ENCODE assay signal across 8 mouse cellular contexts in genomic region chr5:139331742-139332141, GRCm38 (mm10). TPM values are rescaled to one million over a fixed set of nuclear protein-coding genes. Genes with fewer than 3 reads are reported as not detected.
DNase-seq lines count a peak whose midpoint lies in the region; ATAC-seq and TF ChIP-seq lines count a peak whose summit lies in the region.

No protein-coding gene starts in this region.

- no peaks in the 10 kb centered on the region for H3K9me3 ChIP-seq in forebrain, embryonic 13.5 days (replicated peaks)
- no peaks in the 10 kb centered on the region for H3K9me3 ChIP-seq in hindbrain, embryonic 16.5 days (ENCODE audit: control insufficient read depth, low read length)
- no peaks in the 10 kb centered on the region for H3K9me3 ChIP-seq in stomach, embryonic 14.5 days (ENCODE audit: control insufficient read depth, low read depth, low read length)

- H3K27me3 ChIP-seq in heart, adult 2 months (ENCODE audit: control insufficient read depth, insufficient read depth, low read length), result no peaks in the 10 kb centered on the region
- H3K27me3 ChIP-seq in forebrain, embryonic 13.5 days, result peaks cover 7% of the 10 kb centered on the region
- H3K27me3 ChIP-seq in hindbrain, embryonic 16.5 days (replicated peaks; ENCODE audit: control insufficient read depth, insufficient read depth, low read length), result no peaks in the 10 kb centered on the region; the same call in 1 of the 2 replicates
- H3K27me3 ChIP-seq in stomach, embryonic 14.5 days (ENCODE audit: control insufficient read depth, insufficient read depth, low read length), result no peaks in the 10 kb centered on the region

- peak; percentile 69 to 87 for DNase-seq in heart, adult 2 months
- DNase-seq in heart, postnatal 25 days (ENCODE audit: low spot score), result no peak
- peak; percentile 75 for DNase-seq in c-Kit-positive CD71-positive TER-119-negative erythroid progenitor cells, embryonic 14.5 days (ENCODE audit: low read depth)
- peak; percentile 79 to 85 for DNase-seq in left cerebral cortex, postnatal 14 days (ENCODE audit: low spot score in 2 of 2)
- DNase-seq in monocyte, adult 2 months (ENCODE audit: low read depth in 1 of 2, low spot score in 2 of 2), result peak; percentile 52 to 74

- H3K36me3 ChIP-seq in heart, adult 2 months (ENCODE audit: control insufficient read depth, insufficient read depth, low read length), result no peaks in the 10 kb centered on the region
- peaks cover 24% of the 10 kb centered on the region for H3K36me3 ChIP-seq in forebrain, embryonic 13.5 days (ENCODE audit: poor library complexity, severe bottlenecking)
- H3K36me3 ChIP-seq in hindbrain, embryonic 16.5 days (ENCODE audit: control insufficient read depth, insufficient read depth, low read length), result peaks cover 14% of the 10 kb centered on the region
- H3K36me3 ChIP-seq in stomach, embryonic 14.5 days (ENCODE audit: control insufficient read depth, insufficient read depth, low read length), result peaks cover 6% of the 10 kb centered on the region

- H3K4me2 ChIP-seq in forebrain, embryonic 13.5 days, result no peak overlapping the region
- no peak overlapping the region for H3K4me2 ChIP-seq in hindbrain, embryonic 16.5 days (ENCODE audit: low read length)
- no peak overlapping the region for H3K4me2 ChIP-seq in stomach, embryonic 14.5 days (replicated peaks; ENCODE audit: low read depth, low read length)

- no peaks in the 10 kb centered on the region for H3K79me2 ChIP-seq in heart, adult 2 months (replicated peaks; ENCODE audit: control insufficient read depth, insufficient read depth, low read length)

- TF ChIP-seq POLR2A in heart, adult 2 months (IDR thresholded peaks at IDR 0.05; ENCODE audit: insufficient read depth, low read depth, low read length), result no peak

- no peak overlapping the region for H3K4me3 ChIP-seq in heart, adult 2 months
- H3K4me3 ChIP-seq in forebrain, embryonic 13.5 days, result no peak overlapping the region
- no peak overlapping the region for H3K4me3 ChIP-seq in hindbrain, embryonic 16.5 days (ENCODE audit: low read length)
- H3K4me3 ChIP-seq in stomach, embryonic 14.5 days (ENCODE audit: low read depth, low read length), result no peak overlapping the region

- TF ChIP-seq EP300 in heart, adult 2 months (IDR thresholded peaks at IDR 0.05; ENCODE audit: insufficient read depth, low read depth, low read length), result 0 out of 2 replicates have a peak, but pooled peaks have one; percentile 40

- ATAC-seq in forebrain, embryonic 13.5 days, result 0 out of 2 replicates have a peak, but pooled peaks have one; percentile 8
- 0 out of 2 replicates have a peak, but pooled peaks have one; percentile 26 for ATAC-seq in hindbrain, embryonic 16.5 days
- 0 out of 2 replicates have a peak, but pooled peaks have one; percentile 21 for ATAC-seq in stomach, embryonic 14.5 days (ENCODE audit: insufficient number of reproducible peaks, insufficient read depth, low FRiP score, low read depth)

- intact Hi-C loops in heart, adult 2 months (cut with DNase I), result loop anchor here (1.0 kb wide), 1 partner anchor 174 kb away; no protein-coding TSS in a partner anchor
- intact Hi-C loops in heart, postnatal 25 days (cut with DNase I), result loop anchor here (1.0 to 2.0 kb wide), 2 partner anchors 24 to 173 kb away; no protein-coding TSS in a partner anchor
- intact Hi-C loops in left cerebral cortex, postnatal 14 days (cut with DNase I), result loop anchor here (10.0 kb wide), 1 partner anchor 423 kb away; no protein-coding TSS in a partner anchor

- no peak overlapping the region for H3K9ac ChIP-seq in heart, adult 2 months (ENCODE audit: low read depth, low read length)
- no peak overlapping the region for H3K9ac ChIP-seq in forebrain, embryonic 13.5 days
- no peak overlapping the region for H3K9ac ChIP-seq in hindbrain, embryonic 16.5 days (ENCODE audit: low read depth, low read length)
- H3K9ac ChIP-seq in stomach, embryonic 14.5 days (replicated peaks; ENCODE audit: low read depth, low read length), result no peak overlapping the region

- peak; percentile 97 for TF ChIP-seq CTCF in heart, adult 2 months (IDR thresholded peaks at IDR 0.05)

- no peak overlapping the region for H3K27ac ChIP-seq in heart, adult 2 months
- no peak overlapping the region for H3K27ac ChIP-seq in forebrain, embryonic 13.5 days
- H3K27ac ChIP-seq in hindbrain, embryonic 16.5 days (ENCODE audit: low read depth, low read length), result no peak overlapping the region
- peak overlapping the region; percentile 77; the same call in 1 of the 2 replicates for H3K27ac ChIP-seq in stomach, embryonic 14.5 days (ENCODE audit: low read length)

- 23% methylated on average over 8 of the region's 8 CpGs for WGBS in heart, adult 2 months
- WGBS in forebrain, embryonic 13.5 days, result 23% methylated on average over 8 of the region's 8 CpGs
- 20% methylated on average over 8 of the region's 8 CpGs for WGBS in hindbrain, embryonic 16.5 days
- WGBS in stomach, embryonic 14.5 days, result 17% methylated on average over 8 of the region's 8 CpGs

- H3K4me1 ChIP-seq in heart, adult 2 months (ENCODE audit: control insufficient read depth, insufficient read depth, low read length), result no peaks in the 10 kb centered on the region
- no peaks in the 10 kb centered on the region for H3K4me1 ChIP-seq in forebrain, embryonic 13.5 days
- 0 out of 2 replicates have a peak, but pooled peaks cover 2% of the 10 kb centered on the region for H3K4me1 ChIP-seq in hindbrain, embryonic 16.5 days (ENCODE audit: control insufficient read depth, insufficient read depth, low read depth, low read length)
- H3K4me1 ChIP-seq in stomach, embryonic 14.5 days (ENCODE audit: control insufficient read depth, insufficient read depth, low read length), result no peaks in the 10 kb centered on the region

RNA-seq across cellular contexts. Expression of gene Adap1, which starts 6.3 kb away (rescaled TPM):
- total RNA-seq in heart, adult 2 months (2021), result 1 to 10 TPM; 1.5 to 1.7 TPM
- 2.7 and 2.8 TPM in 2 replicates for polyA plus RNA-seq in heart, adult 2 months (2012; rRNA removed)
- 1 to 10 TPM; 1.4 to 1.5 TPM for total RNA-seq in heart, postnatal 25 days (2021)
- polyA plus RNA-seq in forebrain, embryonic 13.5 days (2015; fragmentation: Nextera tagmentation; extraction: Ambion mirVana), result 3.8 and 7.0 TPM in 2 replicates
- 57.5 and 66.5 TPM in 2 replicates for polyA plus RNA-seq in hindbrain, embryonic 16.5 days (2015; fragmentation: Nextera tagmentation; extraction: Ambion mirVana)
- total RNA-seq in left cerebral cortex, postnatal 14 days (2021), result 100 to 1,000 TPM; 360 to 394 TPM
- polyA plus RNA-seq in stomach, embryonic 14.5 days (2014; fragmentation: Nextera tagmentation; extraction: Ambion mirVana), result 2.2 and 2.3 TPM in 2 replicates

RNA-seq across cellular contexts. Expression of gene Cox19, which starts 19.5 kb away (rescaled TPM):
- total RNA-seq in heart, adult 2 months (2021), result 10 to 100 TPM; 82.8 to 94.8 TPM
- 110 and 112 TPM in 2 replicates for polyA plus RNA-seq in heart, adult 2 months (2012; rRNA removed)
- total RNA-seq in heart, postnatal 25 days (2021), result 10 to 100 TPM; 82.2 to 91.1 TPM
- polyA plus RNA-seq in forebrain, embryonic 13.5 days (2015; fragmentation: Nextera tagmentation; extraction: Ambion mirVana), result 111 and 117 TPM in 2 replicates
- 95.1 and 98.6 TPM in 2 replicates for polyA plus RNA-seq in hindbrain, embryonic 16.5 days (2015; fragmentation: Nextera tagmentation; extraction: Ambion mirVana)
- 10 to 100 TPM; 79.8 to 82.2 TPM for total RNA-seq in left cerebral cortex, postnatal 14 days (2021)
- polyA plus RNA-seq in stomach, embryonic 14.5 days (2014; fragmentation: Nextera tagmentation; extraction: Ambion mirVana), result 105 and 120 TPM in 2 replicates

RNA-seq across cellular contexts. Expression of gene Cyp2w1, which starts 20.7 kb away (rescaled TPM):
- total RNA-seq in heart, adult 2 months (2021), result not detected
- polyA plus RNA-seq in heart, adult 2 months (2012; rRNA removed), result not detected in 2 replicates
- not detected for total RNA-seq in heart, postnatal 25 days (2021)
- polyA plus RNA-seq in forebrain, embryonic 13.5 days (2015; fragmentation: Nextera tagmentation; extraction: Ambion mirVana), result not detected in 2 replicates
- not detected in 2 replicates for polyA plus RNA-seq in hindbrain, embryonic 16.5 days (2015; fragmentation: Nextera tagmentation; extraction: Ambion mirVana)
- not detected for total RNA-seq in left cerebral cortex, postnatal 14 days (2021)
- polyA plus RNA-seq in stomach, embryonic 14.5 days (2014; fragmentation: Nextera tagmentation; extraction: Ambion mirVana), result 6.3 and 6.8 TPM in 2 replicates

RNA-seq across cellular contexts. Expression of gene Gpr146, which starts 45.8 kb away (rescaled TPM):
- 10 to 100 TPM; 42.9 to 56.6 TPM for total RNA-seq in heart, adult 2 months (2021)
- 62.4 and 77.0 TPM in 2 replicates for polyA plus RNA-seq in heart, adult 2 months (2012; rRNA removed)
- 10 to 100 TPM; 35.3 to 58.5 TPM for total RNA-seq in heart, postnatal 25 days (2021)
- 0.93 and 0.97 TPM in 2 replicates for polyA plus RNA-seq in forebrain, embryonic 13.5 days (2015; fragmentation: Nextera tagmentation; extraction: Ambion mirVana)
- polyA plus RNA-seq in hindbrain, embryonic 16.5 days (2015; fragmentation: Nextera tagmentation; extraction: Ambion mirVana), result 3.1 and 4.0 TPM in 2 replicates
- 10 to 100 TPM; 11.0 to 11.3 TPM for total RNA-seq in left cerebral cortex, postnatal 14 days (2021)
- polyA plus RNA-seq in stomach, embryonic 14.5 days (2014; fragmentation: Nextera tagmentation; extraction: Ambion mirVana), result 1.3 and 1.5 TPM in 2 replicates
